Mouse (Mus musculus): ENCODE data around the gene Csrp1. TPM values are rescaled to one million over a fixed set of nuclear protein-coding genes. Genes with fewer than 3 reads are reported as not detected.

Csrp1 gene
- polyA plus RNA-seq, 1 experiment = 219 TPM

GRCm38 (mm10) chr1:135691417-135691815, 28.4 kb upstream of the Csrp1 start:
- H3K4me3 ChIP-seq = no peak overlapping the region
- H3K79me2 ChIP-seq (ENCODE audit: control insufficient read depth, insufficient read depth) = peaks cover 12% of the 10 kb centered on the region
- H3K27me3 ChIP-seq (ENCODE audit: control insufficient read depth, insufficient read depth, insufficient read length) = no peaks in the 10 kb centered on the region
- H3K36me3 ChIP-seq (ENCODE audit: control insufficient read depth, insufficient read depth) = no peaks in the 10 kb centered on the region
- H3ac ChIP-seq (ENCODE audit: control insufficient read depth, insufficient read length) = no peak overlapping the region
- TF ChIP-seq USF1 (IDR thresholded peaks at IDR 0.05; ENCODE audit: low read depth) (no peak), MYOD1 (IDR thresholded peaks at IDR 0.05; ENCODE audit: control insufficient read depth in 1 of 3, insufficient read length in 2 of 3, low read depth in 2 of 3) (no peak)
- H3K4me2 ChIP-seq (ENCODE audit: low read depth) = peak overlapping the region; percentile 61

- no peak overlapping the region for H3ac ChIP-seq (ENCODE audit: control insufficient read depth, insufficient read length)
- H3K27me3 ChIP-seq (ENCODE audit: control insufficient read depth, insufficient read depth, insufficient read length) = no peaks in the 10 kb centered on the region
- H3K79me2 ChIP-seq (ENCODE audit: control insufficient read depth, insufficient read depth) = no peaks in the 10 kb centered on the region
- no peaks in the 10 kb centered on the region for H3K36me3 ChIP-seq (ENCODE audit: control insufficient read depth, insufficient read depth)
- H3K4me2 ChIP-seq (ENCODE audit: low read depth) = no peak overlapping the region
- H3K4me3 ChIP-seq = no peak overlapping the region
- TF ChIP-seq POLR2A (IDR thresholded peaks at IDR 0.05; ENCODE audit: insufficient read length, low read depth) (no peak), SRF (IDR thresholded peaks at IDR 0.05; ENCODE audit: control insufficient read depth, insufficient read length, low read depth) (no peak), USF1 (IDR thresholded peaks at IDR 0.05; ENCODE audit: low read depth) (no peak), CEBPB (IDR thresholded peaks at IDR 0.05; ENCODE audit: insufficient read depth, poor library complexity, severe bottlenecking) (no peak), POLR2AphosphoS2 (IDR thresholded peaks at IDR 0.05; ENCODE audit: insufficient read length, low read depth) (no peak), MAX (IDR thresholded peaks at IDR 0.05; ENCODE audit: low read depth) (no peak)
Observed at GRCm38 (mm10) chr1:135694181-135694580, 25.7 kb upstream of the Csrp1 start.

DNA sequence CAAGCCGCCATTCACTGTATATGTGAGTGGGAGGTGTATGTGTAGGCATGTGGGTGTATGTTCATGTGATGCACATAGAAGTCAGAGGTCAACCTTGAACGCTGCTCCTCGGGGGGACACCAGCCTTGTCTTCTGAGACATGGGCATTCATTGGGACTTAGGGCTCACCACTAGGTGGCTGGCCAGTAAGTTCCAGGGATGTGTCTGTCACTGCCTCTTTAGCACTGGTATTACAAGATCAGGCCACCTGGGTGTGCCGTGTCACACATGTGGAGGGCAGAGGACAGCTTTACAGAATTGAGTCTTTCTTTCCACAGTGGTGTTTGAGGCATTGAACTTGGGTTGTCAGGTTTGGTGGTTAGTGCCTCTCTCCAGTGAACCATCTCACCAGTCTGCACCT, 22.4 kb upstream of the Csrp1 start:
- Histone ChIP-seq H3ac (ENCODE audit: control insufficient read depth, insufficient read length) (no peak overlapping the region), H3K27me3 (ENCODE audit: control insufficient read depth, insufficient read depth, insufficient read length) (no peaks in the 10 kb centered on the region), H3K79me2 (ENCODE audit: control insufficient read depth, insufficient read depth) (no peaks in the 10 kb centered on the region), H3K4me2 (ENCODE audit: low read depth) (no peak overlapping the region), H3K36me3 (ENCODE audit: control insufficient read depth, insufficient read depth) (no peaks in the 10 kb centered on the region), H3K4me3 (no peak overlapping the region)
- TF ChIP-seq USF1 (IDR thresholded peaks at IDR 0.05; ENCODE audit: low read depth) = no peak
- no peak for TF ChIP-seq SRF (IDR thresholded peaks at IDR 0.05; ENCODE audit: control insufficient read depth, insufficient read length, low read depth)
- no peak for TF ChIP-seq REST (IDR thresholded peaks at IDR 0.05; ENCODE audit: insufficient read depth, insufficient read length)
- TF ChIP-seq MYOG (IDR thresholded peaks at IDR 0.05; ENCODE audit: control insufficient read depth in 1 of 3, insufficient read depth in 1 of 3, insufficient read length in 2 of 3, low read depth in 2 of 3) = no peak
- TF ChIP-seq TCF3 (IDR thresholded peaks at IDR 0.05; ENCODE audit: insufficient read length, low read depth) = no peak
- TF ChIP-seq POLR2AphosphoS2 (IDR thresholded peaks at IDR 0.05; ENCODE audit: insufficient read length, low read depth) = no peak
- TF ChIP-seq E2F4 (IDR thresholded peaks at IDR 0.05; ENCODE audit: insufficient read depth) = no peak
- no peak for TF ChIP-seq CEBPB (IDR thresholded peaks at IDR 0.05; ENCODE audit: insufficient read depth, poor library complexity, severe bottlenecking)
- no peak for TF ChIP-seq MYOD1 (IDR thresholded peaks at IDR 0.05; ENCODE audit: control insufficient read depth in 1 of 3, insufficient read length in 2 of 3, low read depth in 2 of 3)
- TF ChIP-seq POLR2A (IDR thresholded peaks at IDR 0.05; ENCODE audit: insufficient read length, low read depth) = no peak
- no peak for TF ChIP-seq MAX (IDR thresholded peaks at IDR 0.05; ENCODE audit: low read depth)
- no peak for TF ChIP-seq TCF12 (IDR thresholded peaks at IDR 0.05; ENCODE audit: insufficient read depth, poor library complexity, severe bottlenecking)

DNA sequence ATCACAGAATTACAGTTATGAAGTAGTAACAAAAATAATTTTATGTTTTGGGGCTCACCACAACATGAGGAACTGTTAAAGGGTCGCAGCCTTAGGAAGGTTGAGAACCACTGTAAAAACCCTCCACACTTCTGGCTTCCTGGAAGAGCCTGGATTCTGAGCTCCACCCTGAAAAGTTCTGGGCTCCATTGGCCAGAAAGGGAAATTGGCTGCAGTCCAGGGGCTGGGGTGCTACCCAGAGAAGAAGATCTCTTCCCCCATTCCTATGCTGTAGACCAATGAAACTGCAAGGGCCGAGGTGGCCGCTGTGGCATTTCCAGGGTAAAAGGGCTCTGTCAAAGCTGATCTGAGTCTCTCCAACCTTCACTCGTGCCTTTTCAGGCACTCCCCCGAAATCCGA, 21.8 kb upstream of the Csrp1 start:
- Histone ChIP-seq H3K4me3 (peak overlapping the region; percentile 12), H3ac (ENCODE audit: control insufficient read depth, insufficient read length) (no peak overlapping the region), H3K4me2 (ENCODE audit: low read depth) (peak overlapping the region; percentile 99), H3K36me3 (ENCODE audit: control insufficient read depth, insufficient read depth) (no peaks in the 10 kb centered on the region), H3K27me3 (ENCODE audit: control insufficient read depth, insufficient read depth, insufficient read length) (no peaks in the 10 kb centered on the region), H3K79me2 (ENCODE audit: control insufficient read depth, insufficient read depth) (no peaks in the 10 kb centered on the region)
- no peak for TF ChIP-seq MYOD1 (IDR thresholded peaks at IDR 0.05; ENCODE audit: control insufficient read depth in 1 of 3, insufficient read length in 2 of 3, low read depth in 2 of 3)
- TF ChIP-seq POLR2A (IDR thresholded peaks at IDR 0.05; ENCODE audit: insufficient read length, low read depth) = no peak
- TF ChIP-seq E2F4 (IDR thresholded peaks at IDR 0.05; ENCODE audit: insufficient read depth) = no peak
- TF ChIP-seq REST (IDR thresholded peaks at IDR 0.05; ENCODE audit: insufficient read depth, insufficient read length) = no peak
- TF ChIP-seq CEBPB (IDR thresholded peaks at IDR 0.05; ENCODE audit: insufficient read depth, poor library complexity, severe bottlenecking) = no peak
- TF ChIP-seq MAX (IDR thresholded peaks at IDR 0.05; ENCODE audit: low read depth) = no peak
- no peak for TF ChIP-seq TCF12 (IDR thresholded peaks at IDR 0.05; ENCODE audit: insufficient read depth, poor library complexity, severe bottlenecking)
- no peak for TF ChIP-seq USF1 (IDR thresholded peaks at IDR 0.05; ENCODE audit: low read depth)
- TF ChIP-seq TCF3 (IDR thresholded peaks at IDR 0.05; ENCODE audit: insufficient read length, low read depth) = no peak
- no peak for TF ChIP-seq MYOG (IDR thresholded peaks at IDR 0.05; ENCODE audit: control insufficient read depth in 1 of 3, insufficient read depth in 1 of 3, insufficient read length in 2 of 3, low read depth in 2 of 3)
- TF ChIP-seq SRF (IDR thresholded peaks at IDR 0.05; ENCODE audit: control insufficient read depth, insufficient read length, low read depth) = no peak
- TF ChIP-seq POLR2AphosphoS2 (IDR thresholded peaks at IDR 0.05; ENCODE audit: insufficient read length, low read depth) = no peak

DNA sequence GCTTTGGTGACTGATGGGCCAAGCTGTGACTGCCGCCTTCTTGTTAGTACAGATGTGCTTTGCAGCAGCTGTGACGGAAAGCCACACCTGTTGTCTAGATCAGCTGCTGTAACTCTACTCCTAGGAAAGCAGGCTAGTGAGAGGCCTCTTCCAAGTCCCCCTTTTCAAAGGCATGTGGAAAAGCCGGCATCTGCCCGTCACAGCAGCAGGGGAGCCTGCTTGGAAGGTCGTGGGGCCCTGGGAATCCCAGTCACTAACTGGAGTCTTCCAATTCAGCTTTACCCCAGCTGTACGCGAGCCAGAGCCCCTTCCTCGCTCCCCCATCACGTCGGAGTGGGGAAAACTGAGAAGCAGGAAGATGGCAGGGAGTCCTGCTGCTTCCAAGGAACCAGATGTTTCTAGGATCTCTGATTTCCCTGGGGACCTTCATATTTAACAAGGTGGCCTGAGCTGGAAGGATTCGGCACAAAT, 21.4 kb upstream of the Csrp1 start:
- H3K4me3 ChIP-seq = peak overlapping the region; percentile 12
- H3ac ChIP-seq (ENCODE audit: control insufficient read depth, insufficient read length) = no peak overlapping the region
- no peaks in the 10 kb centered on the region for H3K36me3 ChIP-seq (ENCODE audit: control insufficient read depth, insufficient read depth)
- H3K79me2 ChIP-seq (ENCODE audit: control insufficient read depth, insufficient read depth) = no peaks in the 10 kb centered on the region
- no peaks in the 10 kb centered on the region for H3K27me3 ChIP-seq (ENCODE audit: control insufficient read depth, insufficient read depth, insufficient read length)
- no peak for TF ChIP-seq SRF (IDR thresholded peaks at IDR 0.05; ENCODE audit: control insufficient read depth, insufficient read length, low read depth)
- no peak for TF ChIP-seq USF1 (IDR thresholded peaks at IDR 0.05; ENCODE audit: low read depth)
- no peak for TF ChIP-seq E2F4 (IDR thresholded peaks at IDR 0.05; ENCODE audit: insufficient read depth)
- TF ChIP-seq POLR2A (IDR thresholded peaks at IDR 0.05; ENCODE audit: insufficient read length, low read depth) = no peak
- no peak for TF ChIP-seq CEBPB (IDR thresholded peaks at IDR 0.05; ENCODE audit: insufficient read depth, poor library complexity, severe bottlenecking)
- TF ChIP-seq MYOD1 (IDR thresholded peaks at IDR 0.05; ENCODE audit: control insufficient read depth in 1 of 3, insufficient read length in 2 of 3, low read depth in 2 of 3) = peak; percentile 91 to 99 (median 96)
- TF ChIP-seq TCF3 (IDR thresholded peaks at IDR 0.05; ENCODE audit: insufficient read length, low read depth) = peak; percentile 94
- TF ChIP-seq REST (IDR thresholded peaks at IDR 0.05; ENCODE audit: insufficient read depth, insufficient read length) = no peak
- no peak for TF ChIP-seq MAX (IDR thresholded peaks at IDR 0.05; ENCODE audit: low read depth)
- peak; percentile 78 to 92 (median 92) for TF ChIP-seq MYOG (IDR thresholded peaks at IDR 0.05; ENCODE audit: control insufficient read depth in 1 of 3, insufficient read depth in 1 of 3, insufficient read length in 2 of 3, low read depth in 2 of 3)
- TF ChIP-seq TCF12 (IDR thresholded peaks at IDR 0.05; ENCODE audit: insufficient read depth, poor library complexity, severe bottlenecking) = peak; percentile 96
- TF ChIP-seq POLR2AphosphoS2 (IDR thresholded peaks at IDR 0.05; ENCODE audit: insufficient read length, low read depth) = no peak
- H3K4me2 ChIP-seq (ENCODE audit: low read depth) = peak overlapping the region; percentile 99
